Mouse (Mus musculus) cerebellum, adult 2 months (tissue): ENCODE measurements around the gene Mff.

Experiments used
- CTCF ChIP-seq: fragments of 200-500 bp; IDR thresholded peaks from 2 replicates; pipeline ENCODE4 v1.5.1; 2011; ENCODE audit warnings: low read depth, mild to moderate bottlenecking, control low read depth, low read length, moderate library complexity, borderline replicate concordance; ENCODE audit not compliant: insufficient read depth
- POLR2A ChIP-seq: fragments of 200-500 bp; IDR thresholded peaks from 2 replicates; pipeline ENCODE4 v1.6.1; 2011; ENCODE audit warnings: low read length, control low read depth, borderline replicate concordance; ENCODE audit not compliant: insufficient read depth

DNA sequence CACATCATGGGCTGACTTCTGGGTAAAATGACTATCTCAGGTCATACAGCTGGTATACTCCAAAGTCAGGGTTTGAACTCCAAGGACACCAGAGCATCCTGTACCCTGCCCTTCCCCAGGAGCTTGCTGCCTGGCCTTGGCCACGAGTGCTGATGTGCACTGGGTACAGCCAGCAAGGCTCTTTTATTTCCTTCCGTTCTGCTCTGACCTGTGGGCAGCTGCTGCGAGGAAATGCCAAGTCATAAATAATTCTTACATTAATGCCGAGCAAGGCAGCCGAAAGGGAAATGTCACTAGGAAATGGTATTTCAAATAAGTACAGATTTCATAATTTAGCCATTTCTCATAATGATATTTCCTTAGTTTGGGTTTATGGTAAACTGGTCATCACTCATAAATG, 73.6 kb downstream of the Mff start:
- TF ChIP-seq CTCF (no peak), POLR2A (no peak)
